Mouse (Mus musculus): ENCODE measurements around the gene Gjc2. TPM values are rescaled to one million over a fixed set of nuclear protein-coding genes. Genes with fewer than 3 reads are reported as not detected.

Gene Gjc2
- polyA plus RNA-seq, 1 experiment from 2014 or later = 0.13 TPM

- WGBS = 38% methylated on average over 16 of the region's 16 CpGs
- ATAC-seq (replicated peaks) = peak; percentile 2; the same call in 1 of the 2 replicates
These were observed 18.4 kb upstream of the Gjc2 start for GRCm38 (mm10) chr11:59201216-59202002.

GRCm38 (mm10) chr11:59196230-59196629 is 13.2 kb upstream of the Gjc2 start:
- no peak overlapping the region for H3K27ac ChIP-seq
- H3K9me3 ChIP-seq = no peaks in the 10 kb centered on the region
- H3K9ac ChIP-seq = no peak overlapping the region
- no peaks in the 10 kb centered on the region for H3K27me3 ChIP-seq (replicated peaks)
- H3K4me3 ChIP-seq = no peak overlapping the region
- ATAC-seq (replicated peaks) = no peak
- H3K36me3 ChIP-seq (replicated peaks) = no peaks in the 10 kb centered on the region
- peaks cover 5% of the 10 kb centered on the region for H3K4me1 ChIP-seq
- no peak overlapping the region for H3K4me2 ChIP-seq

More at GRCm38 (mm10) chr11:59201216-59202002, 18.4 kb upstream of the Gjc2 start:
- no peaks in the 10 kb centered on the region for H3K27me3 ChIP-seq (replicated peaks)
- peak overlapping the region; percentile 68 for H3K27ac ChIP-seq
- peak overlapping the region; percentile 72; the same call in 1 of the 2 replicates for H3K9ac ChIP-seq
- no peaks in the 10 kb centered on the region; the same call in 1 of the 2 replicates for H3K36me3 ChIP-seq (replicated peaks)
- H3K4me1 ChIP-seq = peaks cover 16% of the 10 kb centered on the region
- H3K4me2 ChIP-seq = peak overlapping the region; percentile 90
- H3K9me3 ChIP-seq = no peaks in the 10 kb centered on the region
- H3K4me3 ChIP-seq = peak overlapping the region; percentile 70

GRCm38 (mm10) chr11:59192059-59192386 is 9.0 kb upstream of the Gjc2 start, which contains the start of gene Guk1:
Gene Guk1, minus strand, starts transcription at chr11:59192212.
- H3K9ac ChIP-seq = peak within 1 kb of the TSS; percentile 80
- H3K9me3 ChIP-seq = no peaks in the 10 kb centered on the region
- no peaks in the 10 kb centered on the region for H3K27me3 ChIP-seq (replicated peaks)
- peaks cover 29% of the 10 kb centered on the region for H3K4me1 ChIP-seq
- H3K27ac ChIP-seq = peak within 1 kb of the TSS; percentile 93
- ATAC-seq (replicated peaks) = peak; percentile 38
- H3K36me3 ChIP-seq (replicated peaks) = no peaks in the 10 kb centered on the region
- H3K4me3 ChIP-seq = peak within 1 kb of the TSS; percentile 82
- 5% methylated on average over 16 of the region's 16 CpGs for WGBS
- H3K4me2 ChIP-seq = peak within 1 kb of the TSS; percentile 77

GRCm38 (mm10) chr11:59191231-59192058 is 8.4 kb upstream of the Gjc2 start:
- peak overlapping the region; percentile 93 for H3K27ac ChIP-seq
- peak overlapping the region; percentile 82 for H3K4me3 ChIP-seq
- under 1% methylated on average over 56 of the region's 59 CpGs for WGBS
- ATAC-seq (replicated peaks) = peak; percentile 95
- H3K4me1 ChIP-seq = peaks cover 29% of the 10 kb centered on the region
- peak overlapping the region; percentile 80 for H3K9ac ChIP-seq
- no peaks in the 10 kb centered on the region for H3K27me3 ChIP-seq (replicated peaks)
- H3K36me3 ChIP-seq (replicated peaks) = no peaks in the 10 kb centered on the region; the same call in 1 of the 2 replicates
- peak overlapping the region; percentile 77 for H3K4me2 ChIP-seq
- H3K9me3 ChIP-seq = no peaks in the 10 kb centered on the region

- no peak for ATAC-seq (replicated peaks)
- H3K4me3 ChIP-seq = no peak overlapping the region
- WGBS = 92% methylated on average over 6 of the region's 6 CpGs
- H3K9me3 ChIP-seq = no peaks in the 10 kb centered on the region
- no peaks in the 10 kb centered on the region for H3K27me3 ChIP-seq (replicated peaks)
- H3K36me3 ChIP-seq (replicated peaks) = peaks cover 18% of the 10 kb centered on the region; the same call in 1 of the 2 replicates
- no peak overlapping the region for H3K4me2 ChIP-seq
- no peak overlapping the region for H3K9ac ChIP-seq
- H3K27ac ChIP-seq = no peak overlapping the region
- H3K4me1 ChIP-seq = peaks cover 29% of the 10 kb centered on the region
These were observed 4.7 kb upstream of the Gjc2 start for GRCm38 (mm10) chr11:59187706-59188105.

GRCm38 (mm10) chr11:59185490-59185889 is 2.5 kb upstream of the Gjc2 start:
- no peaks in the 10 kb centered on the region for H3K27me3 ChIP-seq (replicated peaks)
- H3K4me2 ChIP-seq = no peak overlapping the region
- 85% methylated on average over 5 of the region's 5 CpGs for whole genome bisulfite sequencing
- H3K9me3 ChIP-seq = no peaks in the 10 kb centered on the region
- peaks cover 22% of the 10 kb centered on the region for H3K4me1 ChIP-seq
- ATAC-seq (replicated peaks) = no peak
- H3K9ac ChIP-seq = no peak overlapping the region
- peaks cover 18% of the 10 kb centered on the region; the same call in 1 of the 2 replicates for H3K36me3 ChIP-seq (replicated peaks)
- no peak overlapping the region for H3K27ac ChIP-seq
- H3K4me3 ChIP-seq = no peak overlapping the region

- Histone ChIP-seq H3K4me2 (no peak overlapping the region), H3K27ac (no peak overlapping the region), H3K9me3 (no peaks in the 10 kb centered on the region), H3K9ac (no peak overlapping the region), H3K4me1 (peaks cover 6% of the 10 kb centered on the region; the same call in 1 of the 2 replicates), H3K4me3 (no peak overlapping the region), H3K27me3 (replicated peaks) (peaks cover 8% of the 10 kb centered on the region), H3K36me3 (replicated peaks) (peaks cover 18% of the 10 kb centered on the region; the same call in 1 of the 2 replicates)
- no peak for ATAC-seq (replicated peaks)
- WGBS = 38% methylated on average over 3 of the region's 3 CpGs
These were observed 808 bp upstream of the Gjc2 start for GRCm38 (mm10) chr11:59183821-59184220.

- Histone ChIP-seq H3K4me3 (no peak overlapping the region), H3K27ac (no peak overlapping the region), H3K36me3 (replicated peaks) (no peaks in the 10 kb centered on the region), H3K4me1 (no peaks in the 10 kb centered on the region), H3K9me3 (no peaks in the 10 kb centered on the region), H3K9ac (no peak overlapping the region), H3K27me3 (replicated peaks) (peaks cover 56% of the 10 kb centered on the region), H3K4me2 (no peak overlapping the region)
- 11% methylated on average over 34 of the region's 34 CpGs for WGBS
- no peak for ATAC-seq (replicated peaks)
These were observed 6.1 kb downstream of the Gjc2 start for GRCm38 (mm10) chr11:59176921-59177320.

GRCm38 (mm10) chr11:59176475-59176874 is 6.5 kb downstream of the Gjc2 start:
- WGBS = 3% methylated on average over 48 of the region's 48 CpGs
- peaks cover 56% of the 10 kb centered on the region for H3K27me3 ChIP-seq (replicated peaks)

GRCm38 (mm10) chr11:59174189-59174838 is 8.7 kb downstream of the Gjc2 start:
- H3K4me2 ChIP-seq = no peak overlapping the region
- no peak overlapping the region for H3K27ac ChIP-seq
- H3K9ac ChIP-seq = no peak overlapping the region
- H3K27me3 ChIP-seq (replicated peaks) = peaks cover 52% of the 10 kb centered on the region
- WGBS = 46% methylated on average over 6 of the region's 6 CpGs
- H3K9me3 ChIP-seq = no peaks in the 10 kb centered on the region
- H3K4me1 ChIP-seq = no peaks in the 10 kb centered on the region
- no peak overlapping the region for H3K4me3 ChIP-seq
- no peak for ATAC-seq (replicated peaks)
- no peaks in the 10 kb centered on the region for H3K36me3 ChIP-seq (replicated peaks)

More at GRCm38 (mm10) chr11:59176475-59176874, 6.5 kb downstream of the Gjc2 start:
- H3K27ac ChIP-seq = no peak overlapping the region
- no peak for ATAC-seq (replicated peaks)
- H3K4me1 ChIP-seq = no peaks in the 10 kb centered on the region
- no peak overlapping the region for H3K9ac ChIP-seq
- H3K36me3 ChIP-seq (replicated peaks) = no peaks in the 10 kb centered on the region
- H3K4me2 ChIP-seq = no peak overlapping the region
- no peaks in the 10 kb centered on the region for H3K9me3 ChIP-seq
- H3K4me3 ChIP-seq = 0 out of 2 replicates have a peak overlapping the region, but pooled peaks have one; percentile 4

- H3K4me1 ChIP-seq = no peaks in the 10 kb centered on the region
- H3K4me2 ChIP-seq = no peak overlapping the region
- no peak overlapping the region for H3K9ac ChIP-seq
- WGBS = 68% methylated on average over 4 of the region's 4 CpGs
- no peak overlapping the region for H3K27ac ChIP-seq
- no peak for ATAC-seq (replicated peaks)
- H3K9me3 ChIP-seq = no peaks in the 10 kb centered on the region
- no peaks in the 10 kb centered on the region for H3K36me3 ChIP-seq (replicated peaks)
- H3K27me3 ChIP-seq (replicated peaks) = peaks cover 15% of the 10 kb centered on the region
- no peak overlapping the region for H3K4me3 ChIP-seq
These were observed 12.5 kb downstream of the Gjc2 start for GRCm38 (mm10) chr11:59170549-59170948.

- ATAC-seq (replicated peaks) = no peak
- Histone ChIP-seq H3K27ac (no peak overlapping the region), H3K9ac (no peak overlapping the region), H3K27me3 (replicated peaks) (peaks cover 7% of the 10 kb centered on the region), H3K36me3 (replicated peaks) (no peaks in the 10 kb centered on the region), H3K4me1 (no peaks in the 10 kb centered on the region), H3K9me3 (no peaks in the 10 kb centered on the region), H3K4me2 (no peak overlapping the region), H3K4me3 (no peak overlapping the region)
- WGBS = 84% methylated on average over 3 of the region's 3 CpGs
These were observed 13.2 kb downstream of the Gjc2 start for GRCm38 (mm10) chr11:59169807-59170206.

Measured in midbrain, embryonic 15.5 days (tissue).